Mouse (Mus musculus): ENCODE data around the gene AB124611. TPM values are rescaled to one million over a fixed set of nuclear protein-coding genes. Genes with fewer than 3 reads are reported as not detected.

The AB124611 gene
- polyA plus RNA-seq, 1 experiment from 2014 or later, result 3.7 TPM

DNA sequence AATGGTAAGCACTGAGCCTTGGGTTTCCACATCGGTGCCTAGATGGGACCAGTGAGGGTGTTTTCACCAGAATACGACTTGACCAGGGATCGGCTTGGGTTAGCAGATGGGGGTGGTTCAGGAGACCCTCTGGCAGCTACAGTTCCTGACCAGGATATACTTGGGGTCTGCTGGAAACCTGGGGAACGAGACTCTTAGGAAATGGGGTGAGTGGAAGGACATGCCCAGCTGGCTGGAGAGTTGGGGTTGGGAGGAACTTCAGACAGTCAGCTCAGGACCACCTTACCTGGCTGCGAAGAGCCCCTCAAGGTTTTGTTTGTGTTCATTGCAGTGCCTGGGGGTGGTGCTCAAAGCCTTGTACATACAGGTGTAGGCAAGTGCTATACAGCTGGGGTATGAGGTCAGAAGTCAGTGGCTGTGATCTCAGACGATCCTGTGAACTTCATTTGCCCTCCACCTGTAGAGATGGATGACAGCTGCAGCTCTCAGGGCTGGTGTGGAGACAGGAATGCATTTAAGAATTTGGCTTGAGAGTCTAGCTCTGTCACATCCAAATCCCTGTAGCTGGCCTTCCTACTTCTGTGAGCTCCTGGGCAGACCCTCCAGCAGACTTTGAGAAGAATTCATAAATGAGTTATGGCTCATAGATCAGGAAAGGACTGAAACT is 27.8 kb downstream of the AB124611 start:
- H3K27ac ChIP-seq (ENCODE audit: low read length), result no peak overlapping the region
- no peaks in the 10 kb centered on the region for H3K27me3 ChIP-seq (ENCODE audit: control insufficient read depth, insufficient read depth, low read length)
- 79% methylated on average over 6 of the region's 6 CpGs for WGBS
- no peak overlapping the region for H3K9ac ChIP-seq (ENCODE audit: low read length)
- no peaks in the 10 kb centered on the region for H3K36me3 ChIP-seq (ENCODE audit: control insufficient read depth, insufficient read depth)
- peaks cover 21% of the 10 kb centered on the region for H3K4me1 ChIP-seq (ENCODE audit: control insufficient read depth, insufficient read depth, low read length)
- no peak for ATAC-seq (replicated peaks; ENCODE audit: extremely low read depth, insufficient read depth, low FRiP score)
- H3K9me3 ChIP-seq (replicated peaks; ENCODE audit: control insufficient read depth, low read length), result no peaks in the 10 kb centered on the region
- no peak overlapping the region for H3K4me3 ChIP-seq (ENCODE audit: low read length)
- no peak overlapping the region for H3K4me2 ChIP-seq (ENCODE audit: low read depth, low read length)

DNA sequence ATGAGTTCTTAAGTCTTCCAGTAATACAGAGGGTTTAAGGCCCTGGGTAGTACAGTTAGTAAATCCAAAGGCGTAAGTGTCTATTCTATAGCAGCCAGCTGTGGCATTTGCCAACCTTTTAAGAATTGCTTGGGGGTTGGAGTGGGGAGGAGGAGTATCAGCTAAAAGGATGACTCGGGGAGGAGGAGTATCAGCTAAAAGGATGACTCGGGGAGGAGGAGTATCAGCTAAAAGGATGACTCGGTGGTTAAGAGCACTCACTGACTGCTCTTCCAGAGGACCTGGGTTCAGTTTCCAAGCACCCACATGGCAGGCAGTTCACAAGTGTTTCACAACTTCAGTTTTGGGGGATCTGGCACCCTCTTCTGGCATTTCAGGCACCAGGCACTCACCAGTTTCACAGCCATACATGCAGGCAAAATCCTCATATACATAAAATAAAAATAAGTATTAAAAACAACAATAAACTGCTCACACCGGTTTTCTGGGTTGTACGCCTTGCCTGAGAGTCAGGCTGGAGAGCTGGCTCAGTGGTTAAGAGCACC is 29.3 kb downstream of the AB124611 start:
- Histone ChIP-seq H3K36me3 (ENCODE audit: control insufficient read depth, insufficient read depth) (no peaks in the 10 kb centered on the region), H3K4me3 (ENCODE audit: low read length) (no peak overlapping the region), H3K9me3 (replicated peaks; ENCODE audit: control insufficient read depth, low read length) (no peaks in the 10 kb centered on the region), H3K27me3 (ENCODE audit: control insufficient read depth, insufficient read depth, low read length) (no peaks in the 10 kb centered on the region), H3K4me2 (ENCODE audit: low read depth, low read length) (no peak overlapping the region), H3K4me1 (ENCODE audit: control insufficient read depth, insufficient read depth, low read length) (peaks cover 21% of the 10 kb centered on the region), H3K9ac (ENCODE audit: low read length) (no peak overlapping the region), H3K27ac (ENCODE audit: low read length) (no peak overlapping the region)
- no peak for ATAC-seq (replicated peaks; ENCODE audit: extremely low read depth, insufficient read depth, low FRiP score)
- WGBS, result 85% methylated on average over 6 of the region's 6 CpGs

DNA sequence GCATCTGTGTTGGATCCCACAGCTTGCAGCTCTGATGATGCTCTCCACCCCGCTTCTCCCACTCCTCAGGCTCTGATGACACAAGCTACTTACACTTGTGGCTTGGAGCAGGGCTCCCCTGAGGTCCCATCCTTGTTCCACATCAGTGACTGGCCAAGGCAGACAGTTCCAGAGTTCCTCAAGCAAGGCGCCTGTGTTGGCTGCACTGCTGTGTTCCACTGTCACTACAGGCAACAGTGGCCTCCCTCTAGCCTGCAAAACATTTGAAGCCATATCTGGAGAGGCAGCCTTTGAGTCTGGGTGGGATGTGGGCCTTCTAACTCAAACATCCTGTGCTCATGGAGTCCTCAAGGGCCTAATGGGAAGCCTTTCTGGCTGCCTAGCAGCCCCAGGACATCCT is 31.0 kb downstream of the AB124611 start:
- no peaks in the 10 kb centered on the region for H3K27me3 ChIP-seq (ENCODE audit: control insufficient read depth, insufficient read depth, low read length)
- ATAC-seq (replicated peaks; ENCODE audit: extremely low read depth, insufficient read depth, low FRiP score), result no peak
- peaks cover 21% of the 10 kb centered on the region for H3K4me1 ChIP-seq (ENCODE audit: control insufficient read depth, insufficient read depth, low read length)
- H3K4me2 ChIP-seq (ENCODE audit: low read depth, low read length), result no peak overlapping the region
- H3K9ac ChIP-seq (ENCODE audit: low read length), result no peak overlapping the region
- H3K36me3 ChIP-seq (ENCODE audit: control insufficient read depth, insufficient read depth), result no peaks in the 10 kb centered on the region
- no peaks in the 10 kb centered on the region for H3K9me3 ChIP-seq (replicated peaks; ENCODE audit: control insufficient read depth, low read length)
- H3K27ac ChIP-seq (ENCODE audit: low read length), result no peak overlapping the region
- WGBS, result 80% methylated on average over 2 of the region's 2 CpGs
- H3K4me3 ChIP-seq (ENCODE audit: low read length), result no peak overlapping the region

DNA sequence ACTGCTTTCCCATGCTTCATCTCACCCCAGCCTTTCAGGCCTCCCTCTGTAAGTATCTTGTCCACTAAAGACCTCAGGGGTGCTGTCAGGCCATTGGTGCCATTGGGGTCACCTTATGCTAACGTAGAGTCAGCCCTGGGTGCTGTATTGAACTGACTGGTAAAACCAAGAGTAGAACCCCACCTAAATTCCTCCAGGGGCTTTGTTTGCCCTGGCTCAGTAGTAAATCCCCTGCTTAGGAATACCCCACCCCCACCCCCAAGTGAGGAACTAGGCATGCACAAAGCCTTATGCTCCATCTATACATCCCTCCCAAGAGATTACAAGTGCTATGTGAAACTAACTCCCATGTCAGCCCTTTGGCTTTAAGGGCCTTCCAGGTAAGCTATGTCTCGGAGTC is 31.6 kb downstream of the AB124611 start:
- Histone ChIP-seq H3K27me3 (ENCODE audit: control insufficient read depth, insufficient read depth, low read length) (no peaks in the 10 kb centered on the region), H3K4me2 (ENCODE audit: low read depth, low read length) (no peak overlapping the region), H3K9me3 (replicated peaks; ENCODE audit: control insufficient read depth, low read length) (no peaks in the 10 kb centered on the region), H3K27ac (ENCODE audit: low read length) (peak overlapping the region; percentile 68; the same call in 1 of the 2 replicates), H3K4me1 (ENCODE audit: control insufficient read depth, insufficient read depth, low read length) (peaks cover 21% of the 10 kb centered on the region), H3K9ac (ENCODE audit: low read length) (no peak overlapping the region), H3K4me3 (ENCODE audit: low read length) (no peak overlapping the region), H3K36me3 (ENCODE audit: control insufficient read depth, insufficient read depth) (no peaks in the 10 kb centered on the region)
- 92% methylated on average over 2 of the region's 2 CpGs for WGBS
- ATAC-seq (replicated peaks; ENCODE audit: extremely low read depth, insufficient read depth, low FRiP score), result no peak

DNA sequence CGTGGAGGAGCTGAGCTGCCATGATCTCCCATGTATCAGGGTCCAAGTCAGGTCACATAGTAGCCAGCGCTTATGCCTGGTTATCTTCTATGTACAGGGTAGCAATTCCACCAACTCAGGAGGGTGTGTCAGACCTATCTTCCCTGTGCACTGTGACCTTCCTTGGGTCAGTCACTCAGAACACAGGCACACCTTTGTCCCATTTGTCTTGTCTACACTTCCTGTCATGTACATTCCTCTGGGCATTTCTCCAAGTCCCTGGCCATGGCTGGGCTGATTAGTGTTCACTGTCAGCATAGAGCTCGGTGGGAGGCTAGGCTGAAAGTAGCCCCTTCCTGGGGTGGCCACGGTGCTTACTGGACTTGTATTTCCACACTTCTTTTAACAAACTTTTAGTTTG is 32.4 kb downstream of the AB124611 start:
- H3K27me3 ChIP-seq (ENCODE audit: control insufficient read depth, insufficient read depth, low read length), result no peaks in the 10 kb centered on the region
- no peak overlapping the region for H3K9ac ChIP-seq (ENCODE audit: low read length)
- H3K27ac ChIP-seq (ENCODE audit: low read length), result peak overlapping the region; percentile 68
- no peaks in the 10 kb centered on the region for H3K9me3 ChIP-seq (replicated peaks; ENCODE audit: control insufficient read depth, low read length)
- WGBS, result 39% methylated on average over 4 of the region's 4 CpGs
- H3K36me3 ChIP-seq (ENCODE audit: control insufficient read depth, insufficient read depth), result no peaks in the 10 kb centered on the region
- peaks cover 21% of the 10 kb centered on the region for H3K4me1 ChIP-seq (ENCODE audit: control insufficient read depth, insufficient read depth, low read length)
- ATAC-seq (replicated peaks; ENCODE audit: extremely low read depth, insufficient read depth, low FRiP score), result peak; percentile 33; the same call in 1 of the 2 replicates
- no peak overlapping the region for H3K4me3 ChIP-seq (ENCODE audit: low read length)
- no peak overlapping the region for H3K4me2 ChIP-seq (ENCODE audit: low read depth, low read length)

DNA sequence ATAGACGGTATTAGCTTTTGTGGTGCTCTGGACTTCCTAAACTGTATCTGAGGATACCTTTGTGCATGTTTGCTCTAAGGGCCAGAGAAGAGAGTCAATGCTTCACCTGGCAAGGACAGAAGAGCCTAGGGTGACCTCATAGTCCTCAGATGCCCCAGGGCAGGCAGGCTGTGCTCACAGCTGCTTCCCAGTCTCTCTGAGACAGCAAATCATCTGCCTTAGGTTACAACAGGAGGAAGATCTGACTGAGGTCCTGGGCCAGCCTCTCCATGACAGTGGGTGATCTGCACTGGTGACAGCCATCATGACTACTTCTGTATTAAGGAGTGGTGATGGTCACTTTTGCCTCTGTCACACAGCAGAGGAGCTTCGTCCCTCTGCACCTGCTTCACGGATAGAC is 33.2 kb downstream of the AB124611 start:
- no peak overlapping the region for H3K9ac ChIP-seq (ENCODE audit: low read length)
- 88% methylated on average over 3 of the region's 3 CpGs for WGBS
- H3K4me2 ChIP-seq (ENCODE audit: low read depth, low read length), result no peak overlapping the region
- H3K9me3 ChIP-seq (replicated peaks; ENCODE audit: control insufficient read depth, low read length), result no peaks in the 10 kb centered on the region
- H3K36me3 ChIP-seq (ENCODE audit: control insufficient read depth, insufficient read depth), result no peaks in the 10 kb centered on the region
- H3K27ac ChIP-seq (ENCODE audit: low read length), result no peak overlapping the region
- no peaks in the 10 kb centered on the region for H3K27me3 ChIP-seq (ENCODE audit: control insufficient read depth, insufficient read depth, low read length)
- no peak for ATAC-seq (replicated peaks; ENCODE audit: extremely low read depth, insufficient read depth, low FRiP score)
- H3K4me3 ChIP-seq (ENCODE audit: low read length), result no peak overlapping the region
- H3K4me1 ChIP-seq (ENCODE audit: control insufficient read depth, insufficient read depth, low read length), result peaks cover 21% of the 10 kb centered on the region

DNA sequence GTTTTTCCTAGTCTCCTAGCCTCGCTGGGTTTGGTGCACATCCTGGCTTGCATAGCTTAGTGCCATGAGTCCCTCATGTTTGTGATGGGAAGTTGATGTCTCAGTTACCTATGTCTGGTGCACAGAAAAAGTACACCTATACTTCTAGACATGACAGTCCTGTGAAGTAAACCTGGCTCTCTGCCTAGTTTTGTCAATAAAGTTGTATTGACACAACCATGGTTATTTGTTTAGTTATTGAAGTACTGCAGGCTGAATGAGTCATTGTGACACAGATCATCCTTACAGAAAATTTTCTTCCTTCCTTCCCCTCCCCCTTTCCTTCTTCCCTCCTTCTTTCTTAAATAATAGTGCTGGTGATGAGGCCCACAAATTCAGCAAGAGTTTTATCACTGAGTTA is 38.4 kb downstream of the AB124611 start:
- H3K4me1 ChIP-seq (ENCODE audit: control insufficient read depth, insufficient read depth, low read length), result peaks cover 7% of the 10 kb centered on the region
- H3K4me3 ChIP-seq (ENCODE audit: low read length), result no peak overlapping the region
- no peak overlapping the region for H3K4me2 ChIP-seq (ENCODE audit: low read depth, low read length)
- no peak for ATAC-seq (replicated peaks; ENCODE audit: extremely low read depth, insufficient read depth, low FRiP score)
- no peaks in the 10 kb centered on the region for H3K9me3 ChIP-seq (replicated peaks; ENCODE audit: control insufficient read depth, low read length)
- no peaks in the 10 kb centered on the region for H3K27me3 ChIP-seq (ENCODE audit: control insufficient read depth, insufficient read depth, low read length)
- H3K36me3 ChIP-seq (ENCODE audit: control insufficient read depth, insufficient read depth), result peaks cover 2% of the 10 kb centered on the region; the same call in 1 of the 2 replicates
- no peak overlapping the region for H3K27ac ChIP-seq (ENCODE audit: low read length)
- no peak overlapping the region for H3K9ac ChIP-seq (ENCODE audit: low read length)
- WGBS, result 62% methylated on average over 1 of the region's 1 CpGs

DNA sequence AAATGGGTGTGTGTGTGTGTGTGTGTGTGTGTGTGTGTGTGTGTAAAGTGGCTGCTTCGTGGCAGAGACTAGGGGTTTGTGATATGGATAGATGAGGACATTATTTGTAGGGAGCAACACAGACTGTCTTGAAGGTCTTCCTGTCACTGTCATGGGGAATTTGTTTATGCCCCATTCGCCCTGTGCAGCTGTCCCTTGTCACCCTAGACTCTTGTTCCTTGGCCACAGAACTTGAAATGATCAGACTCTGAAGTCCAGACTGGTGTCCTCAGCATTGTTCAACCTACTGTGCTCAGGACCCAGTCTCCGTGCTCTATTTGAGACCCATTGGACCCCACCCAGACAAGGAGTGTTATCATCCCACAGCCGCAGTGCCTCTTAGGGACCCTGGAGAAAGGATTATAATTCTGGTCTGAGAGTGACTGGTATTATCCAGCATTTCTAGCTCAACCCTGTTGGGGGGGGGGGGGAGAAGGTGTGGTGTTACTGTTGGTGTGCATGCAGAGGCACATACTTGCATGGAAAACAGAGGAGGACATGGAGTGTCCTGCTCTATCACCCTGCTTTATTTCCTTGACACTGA is 39.1 kb downstream of the AB124611 start:
- 63% methylated on average over 4 of the region's 4 CpGs for WGBS
- Histone ChIP-seq H3K9ac (ENCODE audit: low read length) (no peak overlapping the region), H3K9me3 (replicated peaks; ENCODE audit: control insufficient read depth, low read length) (no peaks in the 10 kb centered on the region), H3K27me3 (ENCODE audit: control insufficient read depth, insufficient read depth, low read length) (no peaks in the 10 kb centered on the region), H3K4me1 (ENCODE audit: control insufficient read depth, insufficient read depth, low read length) (peaks cover 7% of the 10 kb centered on the region), H3K27ac (ENCODE audit: low read length) (no peak overlapping the region), H3K4me2 (ENCODE audit: low read depth, low read length) (no peak overlapping the region), H3K4me3 (ENCODE audit: low read length) (no peak overlapping the region), H3K36me3 (ENCODE audit: control insufficient read depth, insufficient read depth) (peaks cover 8% of the 10 kb centered on the region)
- ATAC-seq (replicated peaks; ENCODE audit: extremely low read depth, insufficient read depth, low FRiP score), result no peak

DNA sequence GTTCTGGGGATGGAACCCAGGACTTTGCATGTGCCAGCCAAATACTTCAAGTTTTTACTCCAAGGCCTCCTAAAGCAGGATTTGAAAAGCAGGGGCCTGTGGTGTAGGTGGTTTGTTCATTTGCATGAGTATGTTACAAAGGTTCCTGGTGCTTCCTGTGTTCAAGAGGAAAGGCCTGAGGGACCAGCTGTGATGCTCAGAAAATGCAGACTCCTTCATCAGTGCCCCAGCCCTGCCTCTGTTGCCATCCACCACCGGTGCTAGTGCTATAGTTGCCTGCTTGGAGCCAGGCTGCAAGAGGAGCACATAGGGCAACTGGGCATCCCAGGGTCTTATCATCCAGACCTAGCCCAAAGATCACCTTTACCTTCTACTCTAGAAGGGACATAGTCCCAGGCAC is 40.6 kb downstream of the AB124611 start:
- Histone ChIP-seq H3K4me2 (ENCODE audit: low read depth, low read length) (no peak overlapping the region), H3K9ac (ENCODE audit: low read length) (no peak overlapping the region), H3K4me3 (ENCODE audit: low read length) (no peak overlapping the region), H3K27me3 (ENCODE audit: control insufficient read depth, insufficient read depth, low read length) (no peaks in the 10 kb centered on the region), H3K4me1 (ENCODE audit: control insufficient read depth, insufficient read depth, low read length) (peaks cover 7% of the 10 kb centered on the region), H3K9me3 (replicated peaks; ENCODE audit: control insufficient read depth, low read length) (no peaks in the 10 kb centered on the region), H3K27ac (ENCODE audit: low read length) (no peak overlapping the region), H3K36me3 (ENCODE audit: control insufficient read depth, insufficient read depth) (peaks cover 20% of the 10 kb centered on the region)
- ATAC-seq (replicated peaks; ENCODE audit: extremely low read depth, insufficient read depth, low FRiP score), result no peak
- WGBS, result 80% methylated on average over 1 of the region's 1 CpGs
